Mouse (Mus musculus) urinary bladder, postnatal 4 days (tissue): ENCODE data around the gene Ralb.
A peak's percentile ranks its signal among the peaks of the same experiment; 100 is the strongest.

Source experiments
- DNase-seq, 2 experiments: peaks; one replicate each; pipeline ENCODE4 v3.0.0; 2021 to 2022; ENCODE audit warnings: low spot score in 2 of 2

Ralb gene

DNA sequence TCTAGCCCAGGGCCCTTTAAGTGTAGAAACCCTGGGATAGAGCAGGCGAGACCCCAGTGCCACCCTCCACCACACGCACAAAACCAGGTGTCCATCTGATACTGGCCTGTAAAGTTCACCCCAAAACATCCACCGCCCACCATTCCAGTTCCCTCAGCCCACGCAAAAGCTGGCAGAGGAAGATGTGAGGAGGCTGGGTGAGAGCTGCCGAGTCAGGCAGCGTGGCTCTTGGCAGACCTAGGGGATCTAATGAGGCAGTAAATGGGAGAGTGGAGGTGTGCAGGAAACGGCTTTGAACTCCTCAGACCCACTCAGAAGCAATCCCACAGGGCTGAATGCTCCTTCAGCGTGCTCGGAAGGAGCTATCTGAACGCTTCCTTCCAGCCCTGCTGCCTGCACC is 53.2 kb downstream of the Ralb start:
- no peak for DNase-seq

DNA sequence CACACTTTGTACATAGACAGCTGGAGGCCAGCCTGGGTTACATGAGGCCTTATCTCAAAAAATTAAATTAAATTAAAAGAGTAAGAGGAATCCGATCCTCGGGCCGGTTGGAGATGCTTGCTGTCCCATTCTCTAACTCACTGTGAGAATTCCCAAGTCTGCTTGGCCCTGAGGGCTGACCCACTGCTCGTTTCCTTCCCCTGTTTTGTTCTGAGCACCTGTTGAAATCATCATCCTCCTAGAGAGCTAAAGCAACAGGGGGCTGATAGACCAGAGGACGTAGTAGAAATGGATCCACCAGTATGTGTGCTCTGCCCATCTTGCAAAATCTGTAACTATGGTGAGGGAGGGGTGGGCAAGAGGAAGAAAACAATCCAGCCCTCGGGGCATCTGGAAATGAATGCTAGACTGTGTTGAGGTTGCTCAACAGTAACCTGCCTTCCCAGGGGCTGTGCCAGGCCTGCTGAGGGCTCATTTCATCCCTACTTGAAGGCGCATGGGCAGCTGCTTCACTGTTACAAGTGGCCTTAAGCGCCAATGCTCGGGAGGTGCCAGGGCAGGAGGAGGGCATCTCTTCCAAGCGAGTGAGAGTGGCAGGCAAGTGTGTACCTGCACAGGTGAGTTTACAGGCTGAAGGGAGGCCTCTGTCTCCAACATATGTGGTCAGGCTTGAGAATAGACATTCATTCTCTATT is 53.8 kb downstream of the Ralb start:
- no peak for DNase-seq

DNA sequence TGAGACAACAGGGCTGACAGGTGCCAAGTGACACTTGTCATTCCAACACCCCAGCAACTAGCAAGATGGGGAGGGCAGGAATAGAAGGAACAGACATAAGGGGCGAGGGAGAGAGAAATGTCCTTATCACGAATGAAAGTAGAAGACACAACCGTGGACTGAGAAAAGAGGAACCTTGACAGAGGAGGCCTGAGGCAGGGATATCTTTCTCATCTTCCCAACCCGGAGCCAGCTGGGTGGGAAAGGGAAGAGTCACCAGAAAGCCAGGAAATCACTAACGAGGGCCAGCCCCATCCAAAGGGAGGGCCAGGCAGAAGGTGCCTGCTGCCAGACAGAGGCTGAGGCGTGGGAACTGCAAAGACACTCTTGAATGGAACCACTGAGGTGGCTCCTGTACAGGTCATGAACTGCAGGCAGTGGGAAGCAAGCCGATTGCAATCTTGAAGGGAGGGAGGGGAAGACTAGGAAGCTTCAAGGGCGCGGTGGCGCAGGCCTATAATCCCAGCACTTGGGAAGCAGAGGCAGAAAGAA is 57.8 kb downstream of the Ralb start:
- DNase-seq: no peak

DNA sequence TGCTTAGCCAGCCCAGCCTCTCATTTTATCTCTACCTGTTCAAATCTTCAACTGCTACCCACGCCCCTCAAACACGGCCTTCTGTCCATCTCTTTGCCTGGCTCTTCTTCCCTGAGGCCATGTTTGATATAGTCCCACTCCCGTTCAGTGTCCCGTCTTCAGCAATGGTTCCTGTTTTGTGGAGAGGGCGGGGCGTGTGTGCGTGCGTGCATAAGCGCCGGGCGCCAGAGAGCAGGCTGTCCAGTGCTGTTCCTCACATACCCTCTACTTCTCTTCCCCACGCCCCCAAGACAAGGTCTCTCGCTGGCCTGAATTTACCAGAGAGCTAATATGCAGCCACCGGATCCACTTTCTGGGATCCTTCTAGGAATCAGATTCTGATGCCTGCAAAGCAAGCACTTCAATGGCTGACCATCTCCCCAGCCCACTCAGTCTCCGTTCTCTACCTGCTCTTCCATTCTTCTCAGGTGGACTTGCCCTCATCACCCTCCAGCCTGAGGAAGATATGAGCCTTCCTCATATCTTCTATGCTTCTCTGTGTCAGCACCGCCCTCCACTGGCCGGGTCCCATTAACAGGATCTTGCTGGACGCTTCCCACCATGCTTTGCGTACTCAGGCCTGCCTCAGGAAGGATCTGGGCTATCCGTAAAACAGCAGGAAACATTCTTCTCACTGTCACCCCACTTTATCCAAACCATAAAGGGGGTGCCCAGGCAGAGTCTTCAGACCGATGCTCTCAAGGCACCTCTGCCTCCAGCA is 60.8 kb downstream of the Ralb start:
- no peak for DNase-seq

DNA sequence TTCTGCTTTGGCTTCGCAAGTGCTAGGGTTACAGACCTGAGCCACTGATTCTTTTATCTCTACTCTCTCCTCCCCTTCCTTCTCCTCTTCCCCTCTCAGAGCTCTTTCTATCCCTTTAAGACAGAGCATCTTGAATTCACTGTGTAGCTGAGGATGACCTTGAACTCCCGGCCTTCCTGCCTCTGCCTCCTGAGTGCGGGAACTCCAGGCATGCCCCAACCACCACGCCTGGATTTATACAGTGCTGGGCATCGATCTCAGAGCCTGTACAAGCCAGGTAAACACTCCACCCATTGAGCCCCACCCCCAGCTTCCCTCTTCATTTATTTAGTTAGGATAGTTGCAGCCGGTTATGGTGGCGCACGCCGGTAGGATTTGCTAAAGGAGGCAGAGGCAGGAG is 61.7 kb downstream of the Ralb start:
- no peak for DNase-seq

DNA sequence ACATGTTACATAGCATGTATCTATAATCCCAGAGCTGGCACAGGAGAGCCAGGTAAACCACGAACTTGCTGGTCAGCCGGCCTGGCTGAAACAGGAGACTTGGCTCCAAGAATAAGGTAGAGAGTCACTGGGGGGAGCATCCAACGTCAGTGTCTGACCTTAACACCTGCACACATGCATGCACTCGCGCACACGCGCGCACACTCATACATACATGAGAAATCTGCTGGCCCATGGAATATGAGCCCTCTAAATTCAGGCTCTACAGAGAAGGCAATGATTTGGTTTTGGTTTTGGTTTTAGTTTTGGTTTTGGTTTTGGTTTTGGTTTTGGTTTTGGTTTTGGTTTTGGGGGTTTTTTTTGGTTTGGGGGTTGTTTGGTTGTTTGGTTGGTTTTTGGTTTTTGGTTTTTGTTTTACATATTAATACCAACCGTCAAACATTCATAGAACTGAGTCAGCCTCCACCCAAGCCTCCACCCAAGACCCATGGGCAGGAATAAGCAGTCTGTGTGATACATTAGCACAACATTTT is 66.4 kb downstream of the Ralb start:
- no peak for DNase-seq

DNA sequence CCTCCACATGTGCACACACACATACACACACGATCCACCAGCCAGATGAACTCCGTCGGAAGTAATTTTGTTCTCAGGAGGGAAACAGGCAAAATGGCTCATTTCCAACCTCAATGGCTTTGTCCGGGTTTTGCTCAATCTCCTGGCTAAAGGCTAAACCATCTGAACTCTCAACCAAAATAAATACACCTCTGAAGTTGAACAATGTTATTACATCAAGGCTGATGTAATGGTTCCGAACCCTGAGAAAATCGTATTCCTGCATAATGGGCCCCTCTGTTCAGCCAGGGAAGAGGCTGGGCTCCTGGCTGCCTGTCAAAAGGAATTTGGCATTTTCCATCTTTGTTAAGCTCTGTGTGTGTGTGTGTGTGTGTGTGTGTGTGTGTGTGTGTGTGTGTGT is 67.2 kb downstream of the Ralb start:
- no peak for DNase-seq

DNA sequence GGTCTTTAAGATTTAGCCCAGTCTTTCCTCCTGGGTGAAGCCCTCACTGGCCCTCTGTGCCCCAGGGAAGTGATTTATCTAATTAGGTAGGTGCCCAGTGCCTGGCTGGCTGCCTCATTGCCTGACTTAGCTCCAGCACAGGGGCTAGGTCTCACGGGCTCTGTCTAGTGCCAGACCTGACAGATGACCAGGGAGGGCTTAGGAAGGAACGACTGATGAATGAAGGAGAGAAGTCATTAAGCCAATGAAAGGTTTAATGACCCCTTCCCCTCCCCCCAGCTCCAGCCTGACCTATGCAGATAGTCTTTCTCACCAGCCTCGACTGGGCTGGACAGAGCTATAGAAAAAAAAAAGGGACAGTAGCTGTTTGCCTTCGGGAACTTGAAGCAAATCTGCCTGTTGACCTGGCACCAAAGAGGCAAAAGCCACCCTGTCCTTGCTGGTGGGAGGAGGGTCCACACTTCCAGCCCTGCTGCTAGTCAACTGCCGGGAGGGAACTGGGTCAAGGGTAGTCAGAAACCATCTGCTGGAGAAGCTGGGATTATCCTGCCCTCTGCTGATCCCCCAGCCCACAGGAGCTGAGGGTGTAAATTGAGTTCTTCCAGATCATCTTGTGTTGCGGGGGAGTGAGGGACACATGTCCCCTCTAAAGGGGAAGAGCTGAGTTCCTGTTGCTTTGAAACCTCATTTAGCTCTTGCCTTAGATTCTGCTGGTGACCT is 80.3 kb downstream of the Ralb start:
- no peak for DNase-seq

DNA sequence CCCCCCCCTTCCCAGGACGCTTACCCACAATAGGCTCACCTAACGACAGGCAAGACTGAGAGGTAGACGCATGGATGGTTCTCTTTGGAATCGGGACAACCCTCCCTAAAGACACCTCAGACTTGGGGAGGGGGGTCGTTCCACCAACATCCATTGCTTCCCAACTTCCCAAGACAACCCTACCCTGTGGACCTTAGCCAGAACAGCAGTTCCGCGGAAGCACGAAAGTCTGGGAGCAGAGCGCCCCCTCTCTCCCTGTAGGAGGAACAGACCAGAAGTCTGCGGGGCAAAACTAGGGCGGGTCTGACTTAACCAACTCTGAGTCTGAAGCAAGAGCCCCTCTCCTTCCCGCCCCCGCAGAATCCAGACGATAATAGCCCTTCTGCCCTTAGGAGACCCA is 81.1 kb downstream of the Ralb start:
- no peak for DNase-seq

DNA sequence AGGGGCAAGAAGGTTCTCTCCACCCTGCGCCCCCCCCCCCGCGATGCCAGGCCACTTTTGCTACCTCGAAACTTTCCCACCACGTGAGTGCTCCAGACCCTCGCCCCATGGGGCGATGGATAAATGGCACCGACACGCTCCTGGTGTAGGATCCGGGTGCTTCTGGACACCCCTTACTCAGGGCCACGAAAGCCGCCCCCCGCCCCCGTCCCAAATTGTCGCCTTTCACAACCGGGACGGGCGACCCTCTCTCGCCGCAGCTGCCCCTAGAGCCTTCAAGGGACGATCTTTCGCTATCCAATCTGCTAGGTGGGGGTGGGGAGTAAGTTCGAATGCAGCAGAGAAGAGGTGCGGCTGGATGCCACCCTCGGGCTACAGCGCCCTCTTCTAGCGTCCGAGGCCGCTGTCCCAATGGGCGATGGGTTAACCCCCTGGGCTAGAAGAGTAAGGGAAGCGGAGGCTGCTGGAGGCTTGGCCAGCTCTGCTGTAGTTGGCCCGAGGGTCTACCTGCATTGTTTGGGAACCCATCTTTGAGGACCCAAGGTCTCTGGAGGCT is 82.1 kb downstream of the Ralb start:
- DNase-seq: no peak

DNA sequence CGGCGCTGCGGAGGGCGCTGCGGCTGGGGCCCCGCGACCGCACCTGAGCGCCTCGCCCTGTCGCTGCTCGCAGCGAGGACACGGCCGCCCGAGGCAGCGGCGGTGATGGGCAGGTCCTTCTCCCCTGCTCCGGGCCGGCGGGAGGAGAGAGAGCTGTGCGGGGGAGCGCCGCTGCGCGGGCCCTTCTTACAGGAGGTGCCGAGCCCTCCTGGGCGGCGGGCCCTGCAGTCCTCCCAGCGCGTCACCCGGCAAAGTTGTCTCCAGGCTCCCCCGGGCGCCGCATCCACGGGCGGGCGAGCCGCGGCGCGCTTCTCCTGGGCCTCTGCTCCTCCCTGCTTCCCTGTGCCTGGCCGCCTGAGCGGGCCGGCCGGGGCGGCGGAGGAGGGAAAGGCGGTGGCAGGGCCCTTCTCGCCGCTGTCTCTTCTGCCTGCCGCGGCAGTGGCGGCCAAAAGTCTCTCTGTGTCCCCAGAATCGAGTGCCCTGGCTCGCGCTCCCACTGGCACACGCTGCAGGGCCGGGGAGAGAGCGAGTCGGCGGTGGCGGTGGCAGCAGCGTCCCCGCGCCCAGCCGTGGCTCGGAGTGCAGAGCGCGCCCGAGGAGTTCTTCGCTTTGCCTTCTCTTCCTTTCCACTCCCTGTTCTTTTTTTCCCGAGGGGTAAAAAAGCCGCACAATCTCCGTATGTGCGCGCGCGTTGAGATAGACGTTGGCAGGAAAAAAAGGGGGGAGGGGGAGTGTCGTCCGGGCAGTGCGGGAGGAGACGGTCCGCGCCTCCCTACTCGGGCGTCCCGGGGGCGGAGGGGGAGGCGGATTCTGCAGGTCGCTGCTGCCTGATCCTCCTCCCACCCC is 82.8 kb downstream of the Ralb start, which contains the start of gene Inhbb:
Gene Inhbb (minus strand): TSS at position 673 of the 846 bp plus-strand sequence.
- peak in 1 of 2 experiments; percentile 44 for DNase-seq

DNA sequence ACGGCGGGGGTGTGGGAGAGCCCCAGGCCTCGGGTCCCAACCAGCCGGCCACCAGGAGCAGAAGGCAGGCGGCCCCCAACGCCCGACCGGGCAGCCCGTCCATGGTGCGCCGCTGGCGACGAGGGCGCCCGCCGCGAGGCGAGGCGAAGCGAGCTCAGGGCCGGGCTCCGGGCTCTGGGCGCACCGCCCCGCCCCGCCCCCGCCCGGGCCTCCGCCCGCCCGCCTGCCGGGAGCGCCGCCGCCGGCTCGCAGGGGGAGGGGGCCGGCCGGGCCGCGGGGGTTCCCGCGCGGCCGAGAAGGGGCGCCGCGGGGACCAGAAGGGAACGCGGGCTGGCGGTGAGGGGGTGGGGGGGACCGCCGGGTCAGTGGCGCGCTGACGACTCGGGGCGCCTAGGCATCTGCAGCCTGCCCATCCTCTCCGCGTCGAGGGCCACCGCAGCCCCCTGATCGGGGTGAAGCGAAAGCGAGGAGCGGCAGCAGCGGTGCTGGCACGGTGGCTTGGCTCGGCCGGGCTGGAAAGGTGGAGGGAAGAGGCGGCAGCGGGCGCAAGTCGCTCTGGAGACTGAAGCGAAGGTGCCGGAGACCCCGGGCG is 83.5 kb downstream of the Ralb start:
- no peak for DNase-seq
